Mouse (Mus musculus): ENCODE data around the gene BC035947.
A peak's percentile ranks its signal among the peaks of the same experiment; 100 is the strongest.
"Not testable (repeated sequence)": the region's sequence is repeated elsewhere in the genome, so short reads cannot be mapped to it uniquely, and the experiment has no call there.

BC035947 gene

GRCm38 (mm10) chr1:78501856-78502255 is 10.1 kb downstream of the BC035947 start:
- not testable (repeated sequence) for DNase-seq (ENCODE audit: low read depth)

GRCm38 (mm10) chr1:78501036-78501435 is 10.9 kb downstream of the BC035947 start:
- no peak for DNase-seq (ENCODE audit: low read depth)

- DNase-seq (ENCODE audit: low read depth): no peak
These were observed 21.8 kb downstream of the BC035947 start for GRCm38 (mm10) chr1:78490143-78490542.

- peak; percentile 95 for DNase-seq (ENCODE audit: low read depth)
These were observed 23.0 kb downstream of the BC035947 start, which contains the start of gene Farsb for GRCm38 (mm10) chr1:78488752-78489492. Gene Farsb, minus strand, starts transcription at chr1:78488897.

- DNase-seq (ENCODE audit: low read depth): no peak
These were observed 23.6 kb downstream of the BC035947 start for GRCm38 (mm10) chr1:78488427-78488751.

- peak; percentile 49 for DNase-seq (ENCODE audit: low read depth)
These were observed 27.6 kb downstream of the BC035947 start for GRCm38 (mm10) chr1:78484361-78484760.

- DNase-seq (ENCODE audit: low read depth): no peak
These were observed 28.5 kb downstream of the BC035947 start for GRCm38 (mm10) chr1:78483430-78483829.

- no peak for DNase-seq (ENCODE audit: low read depth)
These were observed 39.5 kb downstream of the BC035947 start for GRCm38 (mm10) chr1:78472441-78472840.

GRCm38 (mm10) chr1:78454659-78455058 is 57.3 kb downstream of the BC035947 start:
- DNase-seq (ENCODE audit: low read depth): peak; percentile 28

GRCm38 (mm10) chr1:78453886-78454285 is 58.1 kb downstream of the BC035947 start:
- no peak for DNase-seq (ENCODE audit: low read depth)

GRCm38 (mm10) chr1:78452544-78452943 is 59.4 kb downstream of the BC035947 start:
- no peak for DNase-seq (ENCODE audit: low read depth)

- no peak for DNase-seq (ENCODE audit: low read depth)
These were observed 60.7 kb downstream of the BC035947 start for GRCm38 (mm10) chr1:78451070-78451854.

- peak; percentile 40 for DNase-seq (ENCODE audit: low read depth)
These were observed 63.9 kb downstream of the BC035947 start for GRCm38 (mm10) chr1:78448091-78448490.

Data from 416B (cell line).